Mouse (Mus musculus): ENCODE measurements around the gene Emp3. TPM values are rescaled to one million over a fixed set of nuclear protein-coding genes. Genes with fewer than 3 reads are reported as not detected.

The Emp3 gene
- polyA plus RNA-seq, 1 experiment from 2014 or later = 32.1 TPM

DNA sequence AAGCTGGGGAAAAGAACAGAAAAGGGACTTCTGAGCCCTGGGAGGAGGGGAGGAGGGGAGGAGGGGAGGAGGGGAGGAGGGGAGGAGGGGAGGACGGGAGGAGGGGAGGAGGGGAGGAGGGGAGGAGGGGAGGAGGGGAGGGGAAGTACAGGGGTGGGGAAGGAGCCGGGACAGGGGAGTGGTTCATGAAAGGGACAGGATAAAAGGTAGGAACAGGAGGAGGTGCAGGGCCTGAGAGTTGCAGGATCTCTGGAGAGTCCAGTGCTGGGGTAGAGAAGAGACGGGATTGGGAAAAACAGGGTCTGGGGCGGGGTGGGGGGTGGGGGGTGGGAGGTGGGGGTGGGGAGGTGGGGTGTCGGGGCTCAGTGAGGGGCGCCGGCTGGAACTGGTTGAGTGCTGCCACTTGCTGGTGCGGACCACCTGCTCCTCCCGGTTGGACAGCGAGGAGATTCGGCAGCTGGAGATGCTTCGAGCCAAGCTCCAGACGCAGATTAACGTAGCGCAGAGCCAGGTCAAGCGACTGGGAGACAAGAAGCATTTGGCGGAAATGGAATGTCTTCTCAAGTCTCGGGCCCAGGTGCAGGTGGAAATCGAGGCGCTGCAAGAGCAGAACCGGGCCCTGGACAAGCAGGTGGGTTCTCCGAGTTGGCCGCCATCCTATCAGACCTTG is 7.6 kb upstream of the Emp3 start:
- no peaks in the 10 kb centered on the region for H3K36me3 ChIP-seq (ENCODE audit: control insufficient read depth, insufficient read depth, low read length)
- H3K27me3 ChIP-seq (ENCODE audit: control insufficient read depth, insufficient read depth, low read length) = no peaks in the 10 kb centered on the region
- ATAC-seq (ENCODE audit: low FRiP score, low TSS enrichment) (no peak), DNase-seq (peak; percentile 30)
- no peaks in the 10 kb centered on the region for H3K9me3 ChIP-seq (ENCODE audit: control insufficient read depth, low read length)
- no peak overlapping the region for H3K27ac ChIP-seq (replicated peaks; ENCODE audit: low read depth, low read length)
- no peaks in the 10 kb centered on the region for H3K4me1 ChIP-seq (ENCODE audit: control insufficient read depth, insufficient read depth, low read length)
- no peak overlapping the region for H3K4me3 ChIP-seq (replicated peaks; ENCODE audit: low read depth, low read length)
- peak overlapping the region; percentile 22; the same call in 1 of the 2 replicates for H3K4me2 ChIP-seq (ENCODE audit: low read length)
- WGBS = 14% methylated on average over 22 of the region's 23 CpGs
- no peak overlapping the region for H3K9ac ChIP-seq (replicated peaks; ENCODE audit: low read length)

GRCm38 (mm10) chr7:45924429-45924816 is 3.2 kb upstream of the Emp3 start:
- Histone ChIP-seq H3K4me2 (ENCODE audit: low read length) (peak overlapping the region; percentile 72), H3K36me3 (ENCODE audit: control insufficient read depth, insufficient read depth, low read length) (no peaks in the 10 kb centered on the region), H3K4me1 (ENCODE audit: control insufficient read depth, insufficient read depth, low read length) (peaks cover 6% of the 10 kb centered on the region), H3K4me3 (replicated peaks; ENCODE audit: low read depth, low read length) (peak overlapping the region; percentile 50), H3K27me3 (ENCODE audit: control insufficient read depth, insufficient read depth, low read length) (no peaks in the 10 kb centered on the region), H3K9me3 (ENCODE audit: control insufficient read depth, low read length) (no peaks in the 10 kb centered on the region), H3K9ac (replicated peaks; ENCODE audit: low read length) (no peak overlapping the region), H3K27ac (replicated peaks; ENCODE audit: low read depth, low read length) (no peak overlapping the region)
- ATAC-seq (ENCODE audit: low FRiP score, low TSS enrichment) = no peak
- no peak for DNase-seq
- WGBS = 14% methylated on average over 14 of the region's 14 CpGs

DNA sequence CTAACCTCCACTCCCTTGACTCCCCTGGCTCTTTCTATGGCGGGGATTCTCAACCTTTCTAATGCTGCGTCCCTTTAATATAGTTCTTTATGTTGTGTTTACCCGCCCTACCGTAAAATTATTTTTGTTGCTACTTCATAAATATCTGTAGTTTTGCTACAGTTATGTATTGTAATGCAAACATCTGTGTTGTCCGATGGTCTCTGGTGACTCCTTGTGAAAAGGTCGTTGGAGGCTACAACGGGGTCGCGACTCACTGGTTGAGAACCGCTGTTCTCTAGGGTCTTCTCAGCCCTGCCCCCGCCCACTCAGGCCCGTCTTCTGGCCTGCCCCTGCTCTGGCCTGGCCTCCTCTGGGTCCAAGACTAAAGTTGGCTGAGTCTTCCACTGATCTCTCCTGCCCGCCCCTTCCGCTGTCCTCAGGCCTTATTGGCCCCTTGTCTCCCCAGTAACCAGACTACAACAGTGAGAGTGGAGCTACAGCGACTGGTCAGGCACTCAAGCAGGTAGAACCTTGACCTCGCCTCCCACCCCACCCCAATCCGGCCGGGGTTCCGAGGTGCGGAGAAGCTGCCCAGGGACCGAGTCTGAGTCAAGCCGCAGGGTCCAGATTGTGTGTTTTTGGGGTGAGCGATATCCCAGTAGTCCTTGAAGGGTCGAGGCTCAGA is 2.7 kb upstream of the Emp3 start, which contains the start of gene Ccdc114:
Ccdc114 (plus strand) TSS at position 311 of the 667 bp plus-strand sequence.
- no peaks in the 10 kb centered on the region for H3K9me3 ChIP-seq (ENCODE audit: control insufficient read depth, low read length)
- peak within 1 kb of the TSS; percentile 81 for H3K27ac ChIP-seq (replicated peaks; ENCODE audit: low read depth, low read length)
- H3K9ac ChIP-seq (replicated peaks; ENCODE audit: low read length) = peak within 1 kb of the TSS; percentile 45
- ATAC-seq (ENCODE audit: low FRiP score, low TSS enrichment) (0 out of 2 replicates have a peak, but pooled peaks have one; percentile 19), DNase-seq (peak; percentile 38)
- peak within 1 kb of the TSS; percentile 72 for H3K4me2 ChIP-seq (ENCODE audit: low read length)
- H3K36me3 ChIP-seq (ENCODE audit: control insufficient read depth, insufficient read depth, low read length) = no peaks in the 10 kb centered on the region
- peaks cover 6% of the 10 kb centered on the region for H3K4me1 ChIP-seq (ENCODE audit: control insufficient read depth, insufficient read depth, low read length)
- no peaks in the 10 kb centered on the region for H3K27me3 ChIP-seq (ENCODE audit: control insufficient read depth, insufficient read depth, low read length)
- peak within 1 kb of the TSS; percentile 50 for H3K4me3 ChIP-seq (replicated peaks; ENCODE audit: low read depth, low read length)
- WGBS = 3% methylated on average over 24 of the region's 24 CpGs

- peak overlapping the region; percentile 45 for H3K9ac ChIP-seq (replicated peaks; ENCODE audit: low read length)
- no peaks in the 10 kb centered on the region for H3K27me3 ChIP-seq (ENCODE audit: control insufficient read depth, insufficient read depth, low read length)
- H3K36me3 ChIP-seq (ENCODE audit: control insufficient read depth, insufficient read depth, low read length) = no peaks in the 10 kb centered on the region
- H3K4me2 ChIP-seq (ENCODE audit: low read length) = peak overlapping the region; percentile 72
- under 1% methylated on average over 37 of the region's 37 CpGs for WGBS
- DNase-seq (peak; percentile 97), ATAC-seq (ENCODE audit: low FRiP score, low TSS enrichment) (peak; percentile 89)
- peak overlapping the region; percentile 81 for H3K27ac ChIP-seq (replicated peaks; ENCODE audit: low read depth, low read length)
- no peaks in the 10 kb centered on the region for H3K9me3 ChIP-seq (ENCODE audit: control insufficient read depth, low read length)
- peaks cover 6% of the 10 kb centered on the region for H3K4me1 ChIP-seq (ENCODE audit: control insufficient read depth, insufficient read depth, low read length)
- H3K4me3 ChIP-seq (replicated peaks; ENCODE audit: low read depth, low read length) = peak overlapping the region; percentile 50
Measured at GRCm38 (mm10) chr7:45922928-45923761, 1.9 kb upstream of the Emp3 start.

DNA sequence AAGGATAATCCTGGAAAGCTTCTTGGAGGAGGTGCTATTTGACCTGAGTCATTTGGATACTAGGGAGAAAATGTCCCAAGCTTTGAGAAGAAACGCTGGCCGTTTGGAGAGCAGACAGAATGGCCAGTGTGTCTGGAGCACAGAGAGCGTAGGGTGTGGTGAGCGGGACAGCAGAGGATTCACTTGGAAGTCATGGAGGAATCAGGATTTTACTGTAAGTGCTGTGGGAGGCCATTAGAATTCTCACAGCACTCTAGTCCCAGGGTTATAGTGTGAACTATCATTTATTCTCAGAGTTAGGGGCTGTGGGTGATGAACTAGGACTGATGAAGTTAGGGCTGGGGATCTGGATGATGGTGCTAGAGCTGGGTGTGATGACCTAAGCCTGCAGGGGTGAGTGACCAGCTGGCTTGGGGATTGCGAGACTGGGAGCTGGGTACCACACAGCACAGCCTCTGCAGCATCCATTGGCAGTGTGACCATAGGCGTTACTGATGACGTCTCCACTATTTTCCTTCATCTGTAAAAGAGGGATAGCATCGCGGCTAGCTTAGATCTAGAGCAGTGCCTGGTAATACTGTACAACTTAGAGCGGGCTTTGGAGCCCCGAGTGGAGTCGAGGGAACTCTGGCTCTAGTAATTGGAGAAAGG is 871 bp upstream of the Emp3 start:
- 90% methylated on average over 12 of the region's 12 CpGs for WGBS
- no peak overlapping the region for H3K9ac ChIP-seq (replicated peaks; ENCODE audit: low read length)
- peak overlapping the region; percentile 72 for H3K4me2 ChIP-seq (ENCODE audit: low read length)

DNA sequence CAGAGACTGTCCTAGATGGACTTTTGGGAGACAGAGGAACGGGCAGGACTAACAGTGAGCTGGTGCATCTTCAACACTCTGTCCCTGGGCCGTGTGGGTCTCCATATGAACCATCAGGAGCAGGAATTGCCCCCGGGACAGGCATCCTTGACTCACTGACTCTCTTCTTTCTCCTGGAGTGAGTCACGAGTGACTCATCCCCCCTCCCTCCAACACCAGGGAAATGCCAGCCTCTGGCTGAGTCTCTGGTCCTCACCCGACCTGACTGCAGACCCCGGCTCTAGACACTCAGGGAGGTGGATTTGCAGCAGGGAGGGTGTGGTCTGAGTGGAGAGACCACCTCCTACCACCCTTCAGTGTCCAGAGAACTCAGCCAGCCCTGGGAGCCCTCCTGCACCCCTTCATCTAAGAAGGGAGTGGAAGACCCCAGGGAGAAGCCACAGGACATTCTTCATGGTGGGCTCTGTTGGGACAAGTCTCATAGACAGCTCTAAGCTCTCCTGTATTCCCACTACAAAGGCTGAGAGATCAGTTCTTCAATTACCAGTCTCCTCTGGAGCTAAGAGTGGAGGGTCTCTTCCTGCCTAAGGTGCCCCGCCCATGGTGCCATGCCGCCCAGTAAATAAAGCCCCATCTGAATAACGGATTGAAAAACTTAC is 492 bp downstream of the Emp3 start:
- 59% methylated on average over 9 of the region's 9 CpGs for WGBS
- Histone ChIP-seq H3K9ac (replicated peaks; ENCODE audit: low read length) (no peak overlapping the region), H3K27me3 (ENCODE audit: control insufficient read depth, insufficient read depth, low read length) (no peaks in the 10 kb centered on the region), H3K36me3 (ENCODE audit: control insufficient read depth, insufficient read depth, low read length) (no peaks in the 10 kb centered on the region), H3K4me3 (replicated peaks; ENCODE audit: low read depth, low read length) (no peak overlapping the region), H3K27ac (replicated peaks; ENCODE audit: low read depth, low read length) (no peak overlapping the region), H3K4me2 (ENCODE audit: low read length) (no peak overlapping the region), H3K9me3 (ENCODE audit: control insufficient read depth, low read length) (no peaks in the 10 kb centered on the region), H3K4me1 (ENCODE audit: control insufficient read depth, insufficient read depth, low read length) (peaks cover 23% of the 10 kb centered on the region)
- DNase-seq (no peak), ATAC-seq (ENCODE audit: low FRiP score, low TSS enrichment) (no peak)

More for the DNA sequence above, 871 bp upstream of the Emp3 start:
- no peak overlapping the region for H3K4me3 ChIP-seq (replicated peaks; ENCODE audit: low read depth, low read length)
- no peaks in the 10 kb centered on the region for H3K36me3 ChIP-seq (ENCODE audit: control insufficient read depth, insufficient read depth, low read length)
- peaks cover 11% of the 10 kb centered on the region for H3K4me1 ChIP-seq (ENCODE audit: control insufficient read depth, insufficient read depth, low read length)
- ATAC-seq (ENCODE audit: low FRiP score, low TSS enrichment) (no peak), DNase-seq (no peak)
- no peaks in the 10 kb centered on the region for H3K9me3 ChIP-seq (ENCODE audit: control insufficient read depth, low read length)
- peak overlapping the region; percentile 81; the same call in 1 of the 2 replicates for H3K27ac ChIP-seq (replicated peaks; ENCODE audit: low read depth, low read length)
- no peaks in the 10 kb centered on the region for H3K27me3 ChIP-seq (ENCODE audit: control insufficient read depth, insufficient read depth, low read length)

- DNase-seq = no peak
- H3K27ac ChIP-seq (replicated peaks; ENCODE audit: low read depth, low read length) = no peak overlapping the region
- no peaks in the 10 kb centered on the region for H3K36me3 ChIP-seq (ENCODE audit: control insufficient read depth, insufficient read depth, low read length)
- no peak for ATAC-seq (ENCODE audit: low FRiP score, low TSS enrichment)
- WGBS = 79% methylated on average over 4 of the region's 4 CpGs
- no peak overlapping the region for H3K9ac ChIP-seq (replicated peaks; ENCODE audit: low read length)
- no peaks in the 10 kb centered on the region for H3K9me3 ChIP-seq (ENCODE audit: control insufficient read depth, low read length)
- H3K4me3 ChIP-seq (replicated peaks; ENCODE audit: low read depth, low read length) = no peak overlapping the region
- H3K27me3 ChIP-seq (ENCODE audit: control insufficient read depth, insufficient read depth, low read length) = no peaks in the 10 kb centered on the region
- no peak overlapping the region for H3K4me2 ChIP-seq (ENCODE audit: low read length)
- peaks cover 23% of the 10 kb centered on the region for H3K4me1 ChIP-seq (ENCODE audit: control insufficient read depth, insufficient read depth, low read length)
Measured at GRCm38 (mm10) chr7:45919761-45920160, 1.4 kb downstream of the Emp3 start.

Data from midbrain, embryonic 14.5 days (tissue).